Mouse (Mus musculus): ENCODE results near the gene Gm21983. TPM values are rescaled to one million over a fixed set of nuclear protein-coding genes. Genes with fewer than 3 reads are reported as not detected.

Gene Gm21983
- not detected for total RNA-seq (2021)
- long read RNA-seq, experiment 1: 0 reads
- long read RNA-seq, experiment 2: 0 reads

- no peak for DNase-seq
- intact Hi-C loops (cut with DNase I): no loop called here
These were observed at the start of gene Gm21983, which contains the start of gene Mia for GRCm38 (mm10) chr7:27180837-27181695. Gm21983 (minus strand) TSS chr7:27181086. Mia (minus strand) TSS chr7:27181157.

GRCm38 (mm10) chr7:27228865-27229264 lies 48.0 kb upstream of the Gm21983 start:
- intact Hi-C loops (cut with DNase I): loop anchor here (5.0 kb wide), 1 partner anchor 67 kb away; no protein-coding TSS in a partner anchor
- DNase-seq: no peak

- DNase-seq: peak; percentile 86 to 87
- intact Hi-C loops (cut with DNase I): loop anchor here (5.0 kb wide), 1 partner anchor 66 kb away; no protein-coding TSS in a partner anchor
These were observed 47.5 kb upstream of the Gm21983 start, which contains the start of gene Itpkc for GRCm38 (mm10) chr7:27228281-27228821. Itpkc (minus strand) TSS chr7:27228661.

- no peak for DNase-seq
- intact Hi-C loops (cut with DNase I): loop anchor here (2.0 to 5.0 kb wide), 2 partner anchors 29 to 65 kb away; no protein-coding TSS in a partner anchor
These were observed 46.8 kb upstream of the Gm21983 start for GRCm38 (mm10) chr7:27227676-27228075.

- intact Hi-C loops (cut with DNase I): loop anchor here (2.0 to 5.0 kb wide), 2 partner anchors 28 to 65 kb away; no protein-coding TSS in a partner anchor
- no peak for DNase-seq
These were observed 46.4 kb upstream of the Gm21983 start for GRCm38 (mm10) chr7:27227276-27227675.

GRCm38 (mm10) chr7:27224877-27225575 lies 44.1 kb upstream of the Gm21983 start:
- peak in 1 of 2 experiments; percentile 19 for DNase-seq
- intact Hi-C loops (cut with DNase I): loop anchor here (5.0 kb wide), 1 partner anchor 63 kb away; no protein-coding TSS in a partner anchor

GRCm38 (mm10) chr7:27222538-27222937 lies 41.7 kb upstream of the Gm21983 start:
- no peak for DNase-seq
- intact Hi-C loops (cut with DNase I): no loop called here

GRCm38 (mm10) chr7:27221939-27222338 lies 41.1 kb upstream of the Gm21983 start:
- intact Hi-C loops (cut with DNase I): no loop called here
- DNase-seq: no peak

GRCm38 (mm10) chr7:27219937-27220336 lies 39.1 kb upstream of the Gm21983 start:
- DNase-seq: no peak
- intact Hi-C loops (cut with DNase I): no loop called here

- intact Hi-C loops (cut with DNase I): no loop called here
- DNase-seq: no peak
These were observed 37.7 kb upstream of the Gm21983 start for GRCm38 (mm10) chr7:27218586-27218985.

- intact Hi-C loops (cut with DNase I): no loop called here
- DNase-seq: no peak
These were observed 31.7 kb upstream of the Gm21983 start for GRCm38 (mm10) chr7:27212626-27213025.

GRCm38 (mm10) chr7:27203730-27204449 lies 23.0 kb upstream of the Gm21983 start:
- DNase-seq: no peak
- intact Hi-C loops (cut with DNase I): no loop called here

GRCm38 (mm10) chr7:27198779-27199178 lies 17.9 kb upstream of the Gm21983 start:
- intact Hi-C loops (cut with DNase I): loop anchor here (2.0 kb wide), 1 partner anchor 28 kb away; no protein-coding TSS in a partner anchor
- DNase-seq: no peak

GRCm38 (mm10) chr7:27198355-27198754 lies 17.5 kb upstream of the Gm21983 start:
- intact Hi-C loops (cut with DNase I): loop anchor here (2.0 kb wide), 1 partner anchor 28 kb away; no protein-coding TSS in a partner anchor
- DNase-seq: no peak

GRCm38 (mm10) chr7:27197634-27198033 lies 16.7 kb upstream of the Gm21983 start:
- intact Hi-C loops (cut with DNase I): loop anchor here (2.0 kb wide), 1 partner anchor 29 kb away; no protein-coding TSS in a partner anchor

GRCm38 (mm10) chr7:27197136-27197535 lies 16.2 kb upstream of the Gm21983 start:
- intact Hi-C loops (cut with DNase I): no loop called here
- no peak for DNase-seq

More at GRCm38 (mm10) chr7:27197634-27198033, 16.7 kb upstream of the Gm21983 start:
- no peak for DNase-seq

GRCm38 (mm10) chr7:27195681-27196611 lies 15.1 kb upstream of the Gm21983 start, which contains the start of the genes BC024978 and Snrpa:
BC024978 (plus strand) TSS chr7:27195781.
Snrpa (minus strand) TSS chr7:27196271.
- peak; percentile 88 to 94 for DNase-seq
- intact Hi-C loops (cut with DNase I): no loop called here

- no peak for DNase-seq
- intact Hi-C loops (cut with DNase I): no loop called here
These were observed 12.8 kb upstream of the Gm21983 start for GRCm38 (mm10) chr7:27193731-27194130.

All from gastrocnemius, postnatal 36 days (tissue).